10 mouse cellular contexts compared by ENCODE assay signal in genomic region chr14:31413475-31414086, GRCm38 (mm10). TPM values are rescaled to one million over a fixed set of nuclear protein-coding genes. Genes with fewer than 3 reads are reported as not detected.
DNase-seq lines count a peak whose midpoint lies in the region; ATAC-seq and TF ChIP-seq lines count a peak whose summit lies in the region.
"Had no signal": no experiment of that assay in that cellular context is flagged by ENCODE, and none has a peak within 500 bp of the region (broad histone marks: within the 10 kb centered on the region; RNA-seq: fewer than 3 reads in every experiment).

No protein-coding gene starts in this region.

- WGBS in forebrain, embryonic 12.5 days, result 28% methylated on average over 6 of the region's 6 CpGs
- WGBS in forebrain, postnatal 0 days, result 36% methylated on average over 6 of the region's 6 CpGs
- 39% methylated on average over 6 of the region's 6 CpGs for WGBS in liver, embryonic 13.5 days (ENCODE audit: insufficient replicate concordance)
- 17% methylated on average over 6 of the region's 6 CpGs for WGBS in bone marrow, adult 2 months
- 0% methylated on average over 5 of the region's 6 CpGs for WGBS in macrophage (ENCODE audit: missing documents)

- peaks cover 3% of the 10 kb centered on the region; the same call in 1 of the 2 replicates for H3K36me3 ChIP-seq in forebrain, embryonic 12.5 days (replicated peaks)
- H3K36me3 ChIP-seq in forebrain, postnatal 0 days (ENCODE audit: insufficient read depth), result peaks cover 20% of the 10 kb centered on the region; the same call in 1 of the 2 replicates
- peaks cover 12% of the 10 kb centered on the region; the same call in 1 of the 2 replicates for H3K36me3 ChIP-seq in liver, embryonic 13.5 days
- H3K36me3 ChIP-seq in macrophage (ENCODE audit: inconsistent target), result peaks cover 19% of the 10 kb centered on the region; the same call in 1 of the 2 replicates

- H3K79me2 ChIP-seq in macrophage (ENCODE audit: inconsistent target), result peaks cover 90% of the 10 kb centered on the region

- no peak overlapping the region for H3K9ac ChIP-seq in forebrain, embryonic 12.5 days
- no peak overlapping the region for H3K9ac ChIP-seq in forebrain, postnatal 0 days
- no peak overlapping the region for H3K9ac ChIP-seq in liver, embryonic 13.5 days

- no peak; the same call in 1 of the 2 replicates for TF ChIP-seq POLR2A in bone marrow, adult 2 months (IDR thresholded peaks at IDR 0.05; ENCODE audit: borderline replicate concordance, control insufficient read depth, low read depth, low read length)

- H3K4me3 ChIP-seq in forebrain, embryonic 12.5 days (replicated peaks), result no peak overlapping the region
- H3K4me3 ChIP-seq in forebrain, postnatal 0 days (ENCODE audit: low read depth, low read length), result no peak overlapping the region
- no peak overlapping the region for H3K4me3 ChIP-seq in liver, embryonic 13.5 days (replicated peaks)
- no peak overlapping the region for H3K4me3 ChIP-seq in bone marrow, adult 2 months (replicated peaks; ENCODE audit: control insufficient read depth, low read depth, low read length)
- H3K4me3 ChIP-seq in macrophage (ENCODE audit: inconsistent target), result no peak overlapping the region

- H3K27ac ChIP-seq in forebrain, embryonic 12.5 days, result 0 out of 2 replicates have a peak overlapping the region, but pooled peaks have one; percentile 13
- no peak overlapping the region for H3K27ac ChIP-seq in forebrain, postnatal 0 days (ENCODE audit: low read depth, low read length)
- peak overlapping the region; percentile 39 for H3K27ac ChIP-seq in liver, embryonic 13.5 days
- H3K27ac ChIP-seq in bone marrow, adult 2 months (ENCODE audit: control insufficient read depth, insufficient read depth, low read depth, low read length, poor library complexity), result peak overlapping the region; percentile 93
- H3K27ac ChIP-seq in macrophage, result peak overlapping the region; percentile 86

- TF ChIP-seq CTCF in forebrain, postnatal 0 days (IDR thresholded peaks at IDR 0.05; ENCODE audit: low read depth), result no peak
- TF ChIP-seq CTCF in bone marrow, adult 2 months (IDR thresholded peaks at IDR 0.05; ENCODE audit: control insufficient read depth, insufficient read depth, low read length), result no peak

- no peak for ATAC-seq in forebrain, embryonic 12.5 days (ENCODE audit: low FRiP score)
- ATAC-seq in forebrain, postnatal 0 days, result no peak
- ATAC-seq in liver, embryonic 13.5 days (ENCODE audit: low read depth), result 0 out of 2 replicates have a peak, but pooled peaks have one; percentile 18

- no peak for DNase-seq in forebrain, postnatal 0 days
- DNase-seq in liver, embryonic 13.5 days, result no peak
- no peak for DNase-seq in liver
- DNase-seq in left cerebral cortex, postnatal 10 days (ENCODE audit: extremely low spot score in 1 of 2, low spot score in 2 of 2), result no peak
- DNase-seq in left cerebral cortex, postnatal 14 days (ENCODE audit: low spot score in 2 of 2), result no peak
- DNase-seq: cerebellum, adult 11 months; kidney, adult 18-20 months had no signal

- H3K9me3 ChIP-seq in forebrain, embryonic 12.5 days, result no peaks in the 10 kb centered on the region
- H3K9me3 ChIP-seq in forebrain, postnatal 0 days (ENCODE audit: low read length), result no peaks in the 10 kb centered on the region
- H3K9me3 ChIP-seq in liver, embryonic 13.5 days (replicated peaks), result no peaks in the 10 kb centered on the region

- intact Hi-C loops in left cerebral cortex, postnatal 10 days (cut with DNase I), result no loop called here
- intact Hi-C loops in left cerebral cortex, postnatal 14 days (cut with DNase I), result no loop called here

- no peak overlapping the region for H3K4me2 ChIP-seq in forebrain, embryonic 12.5 days
- H3K4me2 ChIP-seq in forebrain, postnatal 0 days (ENCODE audit: low read depth), result no peak overlapping the region
- H3K4me2 ChIP-seq in liver, embryonic 13.5 days, result no peak overlapping the region

- H3K27me3 ChIP-seq in forebrain, embryonic 12.5 days, result no peaks in the 10 kb centered on the region
- H3K27me3 ChIP-seq in forebrain, postnatal 0 days (ENCODE audit: insufficient read depth, low read length), result no peaks in the 10 kb centered on the region
- H3K27me3 ChIP-seq in liver, embryonic 13.5 days, result no peaks in the 10 kb centered on the region

- peaks cover 11% of the 10 kb centered on the region for H3K4me1 ChIP-seq in forebrain, embryonic 12.5 days
- no peaks in the 10 kb centered on the region for H3K4me1 ChIP-seq in forebrain, postnatal 0 days (ENCODE audit: insufficient read depth)
- H3K4me1 ChIP-seq in liver, embryonic 13.5 days (replicated peaks), result peaks cover 76% of the 10 kb centered on the region
- H3K4me1 ChIP-seq in bone marrow, adult 2 months (ENCODE audit: control insufficient read depth, insufficient read depth, low read length), result peaks cover 33% of the 10 kb centered on the region

RNA-seq across cellular contexts. Expression of gene Sh3bp5, which starts 22.3 kb away (rescaled TPM):
- polyA plus RNA-seq in forebrain, embryonic 12.5 days (2016; fragmentation: Nextera tagmentation; extraction: Ambion mirVana), result 37.7 and 39.1 TPM in 2 replicates
- 58.2 and 67.9 TPM in 2 replicates for total RNA-seq in forebrain, postnatal 0 days (2014; rRNA removed)
- 132 and 165 TPM in 2 replicates for polyA plus RNA-seq in forebrain, postnatal 0 days (2015; fragmentation: Nextera tagmentation; extraction: Ambion mirVana)
- polyA plus RNA-seq in liver, embryonic 13.5 days (2015; fragmentation: Nextera tagmentation; extraction: Ambion mirVana), result 13.3 and 16.2 TPM in 2 replicates
- 14.6 and 24.0 TPM in 2 replicates for polyA plus RNA-seq in bone marrow, adult 2 months (2011; ENCODE audit: insufficient read depth, insufficient read length, low replicate concordance, missing spikeins)
- total RNA-seq in macrophage (2018; cell fraction: chromatin; rRNA removed), result 100 to 1,000 TPM in 16 of 26 experiments, 10 to 100 TPM in 10; 59.6 to 272 (median 117) TPM
- total RNA-seq in macrophage (2018; cell fraction: cytosol; rRNA removed), result 100 to 1,000 TPM in 24 of 26 experiments, 10 to 100 TPM in 2; 96.2 to 190 (median 141) TPM
- 100 to 1,000 TPM in 18 of 26 experiments, 10 to 100 TPM in 8; 64.7 to 176 (median 139) TPM for total RNA-seq in macrophage (2018; cell fraction: nucleus; rRNA removed)
- polyA plus RNA-seq in macrophage (2018), result 90.6 to 150 TPM (median 150 TPM) in 3 replicates
- total RNA-seq in left cerebral cortex, postnatal 10 days (2021), result 10 to 100 TPM; 76.4 to 80.0 TPM
- total RNA-seq in left cerebral cortex, postnatal 14 days (2021), result 10 to 100 TPM; 73.5 to 73.9 TPM
